Mouse (Mus musculus): ENCODE measurements at regions not wholly inside any gene's neighbourhood (a gene's known extent, or its start where the extent isn't known, plus 50 kb on each side); places are given as distances from the start of the nearest gene placed in this dataset.
"Not testable (repeated sequence)": the region's sequence is repeated elsewhere in the genome, so short reads cannot be mapped to it uniquely, and the experiment has no call there.

GRCm38 (mm10) chr16:73127927-73128326, 819.8 kb downstream of the Robo1 start:
- DNase-seq (ENCODE audit: low spot score) = not testable (repeated sequence)

- peak; percentile 38 for DNase-seq (ENCODE audit: low spot score)
These were observed 812.5 kb downstream of the Robo1 start for GRCm38 (mm10) chr16:73120568-73120967.

GRCm38 (mm10) chr16:73117338-73117737, 809.2 kb downstream of the Robo1 start:
- peak; percentile 68 for DNase-seq (ENCODE audit: low spot score)

- DNase-seq (ENCODE audit: low spot score) = no peak
These were observed 799.9 kb downstream of the Robo1 start for GRCm38 (mm10) chr16:73108021-73108452.

- DNase-seq (ENCODE audit: low spot score) = no peak
These were observed 799.5 kb downstream of the Robo1 start for GRCm38 (mm10) chr16:73107608-73108007.

- no peak for DNase-seq (ENCODE audit: low spot score)
These were observed 797.4 kb downstream of the Robo1 start for GRCm38 (mm10) chr16:73105496-73105895.

- DNase-seq (ENCODE audit: low spot score) = no peak
These were observed 792.2 kb downstream of the Robo1 start for GRCm38 (mm10) chr16:73100273-73100672.

GRCm38 (mm10) chr16:73098760-73099159, 790.7 kb downstream of the Robo1 start:
- peak; percentile 77 for DNase-seq (ENCODE audit: low spot score)

- peak; percentile 59 for DNase-seq (ENCODE audit: low spot score)
These were observed 789.1 kb downstream of the Robo1 start for GRCm38 (mm10) chr16:73097176-73097575.

- DNase-seq (ENCODE audit: low spot score) = peak; percentile 66
These were observed 788.3 kb downstream of the Robo1 start for GRCm38 (mm10) chr16:73096091-73097083.
